Mouse (Mus musculus): ENCODE results near the gene Vmn2r117.
"Not testable (repeated sequence)": the region's sequence is repeated elsewhere in the genome, so short reads cannot be mapped to it uniquely, and the experiment has no call there.

Gene Vmn2r117

DNA sequence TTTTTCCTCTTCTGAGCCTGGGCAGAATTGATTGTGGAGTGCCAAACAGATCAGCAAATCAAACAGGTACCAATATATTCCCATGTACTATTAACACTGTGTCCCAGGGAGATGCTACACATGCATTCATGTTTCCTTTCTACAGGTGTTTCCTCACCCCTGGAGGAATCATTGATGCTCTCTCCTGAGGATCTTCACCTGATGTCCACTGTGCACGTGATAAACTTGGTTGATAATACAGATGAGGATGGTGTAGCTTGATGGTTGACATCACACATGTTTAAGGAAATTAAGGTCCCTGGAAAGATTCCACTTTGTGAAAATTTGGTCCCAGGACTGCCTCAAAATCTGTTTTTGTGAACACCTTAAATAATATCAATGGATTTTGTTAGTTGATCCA lies at the start of gene Vmn2r117:
Gene Vmn2r117 (minus strand): TSS at position 101 of the 400 bp plus-strand sequence.
- DNase-seq = not testable (repeated sequence)

DNA sequence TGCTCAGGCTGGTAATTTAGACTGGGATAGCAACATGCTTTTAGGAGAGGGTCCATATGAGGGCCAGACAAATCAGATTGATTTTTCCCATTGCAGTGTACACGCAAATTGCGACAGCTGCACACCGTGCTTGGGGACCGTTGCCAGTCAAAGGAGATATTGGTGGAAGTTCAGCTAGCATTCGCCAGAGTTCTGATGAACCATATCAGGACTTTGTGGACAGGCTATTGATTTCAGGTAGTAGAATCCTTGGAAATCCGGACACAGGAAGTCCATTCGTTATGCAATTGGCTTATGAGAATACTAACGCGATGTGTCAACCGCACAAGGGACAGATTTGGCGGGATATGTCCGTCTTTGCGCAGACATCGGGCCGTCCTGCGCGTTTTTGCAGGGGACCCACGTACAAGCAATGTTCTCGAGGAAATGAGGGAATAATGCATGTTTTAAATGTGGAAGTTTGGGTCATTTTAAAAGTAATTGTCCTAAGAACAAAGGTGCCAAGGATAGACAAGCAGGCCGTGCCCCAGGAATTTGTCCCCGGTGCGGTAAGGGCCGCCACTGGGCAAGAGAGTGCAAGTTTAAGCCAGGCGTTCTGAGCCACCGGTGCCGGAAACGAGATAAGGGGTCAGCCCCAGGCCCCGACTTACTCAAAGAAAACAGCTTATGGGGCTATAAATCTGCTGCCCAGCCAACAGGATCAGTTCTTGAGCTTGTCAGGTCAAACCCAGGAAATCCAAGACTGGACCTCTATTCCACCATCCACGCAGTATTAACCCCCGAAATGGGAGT lies 43.6 kb upstream of the Vmn2r117 start:
- not testable (repeated sequence) for DNase-seq

- no peak for DNase-seq
Measured at GRCm38 (mm10) chr17:23518701-23519423, 39.4 kb upstream of the Vmn2r117 start.

DNA sequence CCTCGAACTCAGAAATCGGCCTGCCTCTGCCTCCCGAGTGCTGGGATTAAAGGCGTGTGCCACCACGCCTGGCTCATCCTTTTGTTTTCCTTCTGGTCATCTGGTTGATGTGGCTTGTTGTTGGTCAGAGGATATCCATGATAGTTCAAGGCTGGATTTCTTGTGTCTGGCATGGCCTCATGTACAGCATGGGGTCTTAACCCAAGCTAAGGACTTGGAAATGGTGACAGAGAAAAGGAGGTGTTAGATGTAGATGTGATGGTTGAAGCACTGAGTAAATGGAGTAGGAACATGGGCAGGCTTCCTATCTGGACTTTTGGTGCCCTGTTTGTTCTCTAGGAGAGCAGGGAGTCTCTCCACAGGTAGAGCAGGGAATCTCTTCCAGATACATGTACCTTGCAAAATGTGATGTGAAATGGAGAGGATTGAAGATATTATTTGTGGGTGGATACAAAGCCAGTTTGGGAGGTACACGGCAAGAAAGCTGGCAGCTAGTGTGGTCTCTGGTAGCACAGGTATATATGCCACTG lies 46.3 kb downstream of the Vmn2r117 start:
- no peak for DNase-seq

Measured in lung, postnatal 10 days (tissue).